Mouse (Mus musculus) lung, postnatal 10 days (tissue): ENCODE results near the gene Ifitm3.
"Not testable (repeated sequence)": the region's sequence is repeated elsewhere in the genome, so short reads cannot be mapped to it uniquely, and the experiment has no call there.

Source experiments
- DNase-seq: peaks from one replicate; pipeline ENCODE4 v3.0.0; 2021

Gene Ifitm3

DNA sequence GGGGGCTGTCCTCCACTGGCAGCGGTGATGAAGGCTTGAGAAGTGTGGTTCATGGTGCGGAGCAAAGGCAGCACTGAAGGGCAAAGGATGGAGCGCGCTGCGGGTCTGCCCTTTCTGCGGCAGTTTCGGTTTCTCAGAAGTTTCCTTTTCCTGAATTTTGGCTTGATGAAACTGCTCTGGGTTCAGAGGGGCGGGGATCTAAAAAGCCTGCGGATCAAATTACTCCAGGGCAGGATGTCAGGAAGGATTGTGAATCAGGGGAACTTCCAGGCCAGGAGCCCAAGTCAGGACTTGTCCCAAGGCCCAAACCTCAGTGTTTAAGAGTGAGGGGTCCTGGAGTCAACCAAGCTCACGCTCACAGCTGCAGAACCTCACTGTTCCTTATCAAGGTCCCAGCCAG, at the start of gene Ifitm3:
Ifitm3 (minus strand) TSS at position 178 of the 400 bp plus-strand sequence.
- peak; percentile 80 for DNase-seq

DNA sequence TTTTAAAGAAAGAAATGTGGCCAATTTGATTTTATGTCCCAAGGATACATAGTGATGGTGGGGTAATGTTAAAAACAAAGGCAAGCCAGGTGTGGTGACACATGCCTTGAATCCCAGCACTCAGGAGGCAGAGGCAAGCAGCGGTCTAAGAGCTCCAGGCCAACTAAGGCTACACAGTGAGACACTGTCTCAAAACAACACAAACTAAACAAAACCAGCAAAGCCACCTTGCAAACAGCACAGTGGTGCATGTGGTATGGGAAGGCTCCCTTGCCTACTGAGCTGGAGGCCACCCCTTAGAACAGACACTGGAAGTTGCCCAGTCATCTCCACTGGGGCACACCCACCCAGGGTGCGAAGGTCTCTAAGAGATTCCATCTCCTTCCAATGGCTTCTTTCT, 49.4 kb upstream of the Ifitm3 start:
- no peak for DNase-seq

DNA sequence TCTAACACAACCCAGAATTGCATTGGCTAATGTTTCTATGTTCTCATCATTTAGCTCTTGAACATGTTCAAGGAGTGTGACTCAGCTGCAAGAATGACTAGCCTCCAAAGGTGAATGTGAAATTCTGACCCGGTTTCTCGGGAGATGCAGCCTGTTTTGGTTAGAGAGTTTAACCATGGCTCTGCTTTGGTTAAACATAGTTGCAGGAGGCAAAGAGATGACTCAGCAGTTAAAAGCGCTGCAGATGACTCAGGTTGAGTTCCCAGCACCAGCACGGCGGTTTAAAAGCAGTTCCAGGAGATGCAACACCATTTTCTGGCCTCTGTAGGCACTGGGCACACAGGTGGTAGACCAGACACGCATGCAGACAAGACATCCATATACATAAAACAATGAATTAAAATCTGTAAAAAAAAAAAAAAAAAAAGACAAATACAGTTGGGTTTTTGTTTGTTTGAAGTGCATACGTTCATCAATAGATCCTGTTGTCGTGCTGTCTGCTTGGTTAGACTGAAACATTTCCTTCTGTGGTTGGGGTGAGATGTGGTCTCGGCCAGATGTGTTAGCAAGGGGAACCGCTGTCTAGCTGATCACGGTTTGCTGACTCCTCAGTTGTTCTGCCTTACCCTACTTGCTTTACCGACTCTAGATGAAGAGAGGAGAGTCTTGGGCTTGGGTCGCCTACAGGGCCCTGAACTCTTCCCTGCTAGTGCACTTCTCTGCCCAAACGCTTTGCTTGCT, 48.2 kb upstream of the Ifitm3 start:
- DNase-seq = no peak

DNA sequence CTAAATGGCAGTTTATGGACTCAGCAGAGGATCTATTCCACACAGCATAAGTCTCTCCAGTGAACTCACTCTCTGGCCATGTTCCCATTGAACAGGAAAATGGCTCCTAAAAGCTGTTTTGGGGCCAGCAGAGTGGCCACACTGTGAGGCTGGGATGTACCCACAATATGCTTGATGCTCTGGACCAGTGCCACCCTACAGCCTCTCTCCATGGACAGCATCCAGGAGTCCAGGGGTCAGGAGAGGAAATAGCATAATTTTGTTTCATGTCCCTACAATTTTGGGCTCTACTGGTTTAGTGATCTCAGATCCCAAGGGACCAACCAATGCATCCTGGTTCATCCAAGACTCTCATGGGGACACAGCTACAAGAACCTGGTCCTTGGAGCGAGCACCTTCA, 47.0 kb upstream of the Ifitm3 start:
- DNase-seq = no peak

DNA sequence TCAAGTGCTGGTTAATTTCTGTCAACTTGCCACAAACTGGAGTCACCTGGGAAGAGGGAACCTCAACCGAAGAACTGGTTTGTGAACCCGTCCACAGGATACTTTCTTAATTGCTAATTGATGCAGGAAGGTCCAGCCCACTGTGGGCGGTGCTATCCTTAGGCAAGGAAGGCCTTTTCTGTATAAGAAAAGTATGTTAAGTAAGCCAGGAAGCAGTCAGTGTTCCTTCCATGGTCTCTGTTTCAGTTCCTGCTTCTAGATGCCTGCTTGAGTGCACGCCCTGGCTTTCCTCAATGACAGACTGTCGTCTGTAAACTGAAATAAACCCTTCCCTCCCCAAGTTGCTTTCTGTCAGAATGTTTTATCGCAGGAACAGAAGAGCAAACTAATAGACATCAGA, 46.4 kb upstream of the Ifitm3 start:
- no peak for DNase-seq

DNA sequence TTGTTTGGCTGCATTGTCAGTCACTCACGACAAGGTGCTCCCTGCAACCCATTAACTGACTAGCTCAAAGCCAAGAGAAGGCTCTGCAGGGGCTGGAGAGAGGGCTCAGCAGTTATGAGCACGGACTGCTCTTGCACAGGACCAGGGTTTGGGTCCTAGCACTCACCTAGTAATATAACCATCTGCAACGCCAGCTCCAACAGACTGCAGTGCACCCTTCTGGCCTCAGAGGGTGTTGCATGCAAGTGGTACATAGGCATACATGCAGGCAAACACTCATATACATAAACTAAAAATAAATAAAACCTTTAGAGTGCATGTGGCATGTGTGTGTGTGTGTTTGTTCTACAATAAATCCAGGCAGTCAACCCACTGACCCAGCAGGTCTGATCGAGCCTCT, 45.2 kb upstream of the Ifitm3 start:
- DNase-seq = no peak

DNA sequence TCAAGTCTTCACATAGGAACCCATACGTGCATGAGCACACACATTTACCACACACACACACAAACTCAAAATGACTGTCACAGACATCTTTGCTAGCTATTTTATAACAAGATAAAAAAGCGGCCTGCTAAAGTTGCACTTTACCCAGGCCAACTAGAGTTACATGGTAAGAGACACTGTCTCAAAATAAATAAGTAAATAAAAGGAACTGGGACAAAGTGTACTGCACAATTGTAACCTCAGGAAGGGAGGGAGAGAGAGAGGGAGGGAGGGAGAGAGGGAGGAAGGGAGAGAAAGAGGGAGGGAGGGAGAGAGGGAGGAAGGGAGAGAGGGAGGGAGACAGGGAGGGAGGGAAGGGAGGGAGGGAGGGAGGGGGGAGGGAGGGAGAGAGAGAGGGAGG, 41.9 kb upstream of the Ifitm3 start:
- DNase-seq = no peak

DNA sequence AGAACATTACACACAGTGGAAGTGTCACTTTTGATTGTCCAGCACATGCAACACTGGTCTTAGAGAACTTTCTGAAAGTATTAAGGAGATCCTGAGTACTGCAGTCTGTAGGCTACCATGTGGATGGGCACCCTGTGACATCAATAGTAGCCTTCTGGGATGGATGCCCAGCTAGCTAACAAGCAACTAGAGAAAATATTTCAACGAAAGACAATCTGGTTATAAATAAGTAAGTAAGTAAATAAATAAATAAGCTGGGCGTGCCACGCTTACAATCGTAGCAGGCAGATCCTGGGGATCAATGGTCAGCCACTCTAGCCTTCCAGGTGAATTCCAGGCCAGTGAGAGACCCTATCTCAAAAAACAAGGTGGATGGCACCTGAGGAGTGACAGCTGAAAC, 41.4 kb upstream of the Ifitm3 start:
- no peak for DNase-seq

DNA sequence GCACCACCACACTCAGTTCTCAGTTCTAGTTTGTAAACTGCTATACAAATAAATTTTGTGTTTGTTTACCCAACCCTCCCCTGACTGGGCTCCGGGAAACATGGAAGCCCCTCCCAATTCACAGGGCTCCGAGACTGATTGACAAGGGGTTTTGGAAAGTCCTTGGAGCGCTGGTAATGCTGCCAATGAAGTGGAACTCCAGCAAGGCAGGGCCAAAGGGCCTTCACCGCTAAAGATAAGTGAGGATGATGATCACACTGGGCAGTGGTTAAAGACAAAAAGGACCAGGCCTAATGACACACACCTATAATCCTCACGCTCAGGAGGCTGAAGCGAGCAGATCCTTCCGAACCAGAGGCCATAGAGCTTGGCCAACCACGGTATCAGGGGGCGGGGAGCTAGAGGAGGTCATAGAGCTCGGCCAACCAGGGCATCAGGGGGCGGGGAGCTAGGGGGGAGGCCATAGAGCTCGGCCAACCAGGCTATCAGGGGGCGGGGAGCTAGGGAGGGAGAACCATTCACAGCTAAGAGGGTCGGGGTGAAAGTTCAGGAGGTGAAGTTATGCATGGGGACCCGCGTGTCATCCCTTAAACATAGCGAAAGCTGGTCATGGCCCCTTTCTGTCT, 40.6 kb upstream of the Ifitm3 start:
- DNase-seq = no peak

DNA sequence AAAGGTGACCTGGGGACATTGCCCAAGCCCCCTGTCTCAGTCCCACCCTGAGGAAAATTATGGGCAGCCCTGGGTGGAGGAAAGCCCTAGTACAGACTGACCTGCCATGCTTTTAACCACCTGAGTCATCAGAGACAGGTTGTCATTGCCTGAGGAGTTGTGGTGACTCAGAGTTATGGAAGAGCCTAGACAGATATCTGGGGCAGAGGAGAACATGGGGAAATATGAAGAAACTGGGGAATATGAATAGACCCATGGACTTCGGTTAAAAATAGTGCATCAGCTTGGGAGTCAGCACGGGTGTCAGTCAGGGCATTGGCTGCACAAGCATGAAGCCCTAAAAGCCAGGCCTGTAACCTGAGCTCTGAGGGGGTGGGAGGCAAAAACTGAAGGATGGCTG, 38.8 kb upstream of the Ifitm3 start:
- DNase-seq = no peak

DNA sequence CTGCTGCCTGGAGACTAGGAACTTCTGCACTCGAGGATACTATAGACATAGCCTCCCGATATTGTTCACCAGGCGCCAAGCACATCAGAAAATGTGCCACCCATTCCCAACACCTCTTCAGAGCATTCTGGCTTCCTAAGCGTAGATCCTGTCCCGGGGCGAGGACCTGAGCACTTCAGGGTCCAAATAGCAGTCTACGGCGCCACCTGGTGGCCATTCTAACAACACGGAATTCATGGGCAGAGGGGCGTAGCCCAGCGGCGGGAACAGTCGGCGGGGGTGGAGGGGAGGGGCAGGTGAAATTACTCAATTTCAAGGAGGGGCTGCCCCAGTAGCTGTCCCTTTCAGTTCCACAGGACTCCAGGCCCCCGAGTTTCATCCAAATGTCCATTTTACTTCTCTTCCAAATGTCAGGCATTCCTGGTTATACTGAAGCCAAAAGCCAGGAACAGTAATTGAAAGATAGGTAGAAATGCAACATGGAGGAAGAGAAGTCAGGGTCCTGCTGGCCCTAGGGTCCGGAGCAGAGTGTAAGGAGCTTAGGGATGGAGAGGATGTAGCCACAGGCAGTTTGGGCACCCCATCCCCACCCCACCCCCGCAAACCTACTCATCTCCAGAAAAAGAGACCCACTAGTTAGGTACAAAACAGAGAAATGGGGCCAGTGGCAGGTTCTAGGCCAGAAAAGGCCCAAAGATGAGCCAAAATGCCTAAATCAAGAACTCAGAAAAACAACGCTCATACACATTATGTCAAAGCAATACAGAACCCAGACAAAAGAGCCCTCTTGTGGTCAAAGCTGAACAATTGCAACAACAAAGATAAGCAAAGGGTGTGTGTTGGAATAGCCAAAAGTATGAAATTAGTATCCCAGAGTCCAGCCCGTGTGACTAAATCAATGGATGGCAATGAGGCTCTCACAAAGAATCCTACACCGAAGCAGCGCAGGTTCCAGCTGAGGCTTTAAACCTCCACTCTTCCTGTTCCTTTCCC, 38.0 kb upstream of the Ifitm3 start:
- DNase-seq = peak; percentile 96

DNA sequence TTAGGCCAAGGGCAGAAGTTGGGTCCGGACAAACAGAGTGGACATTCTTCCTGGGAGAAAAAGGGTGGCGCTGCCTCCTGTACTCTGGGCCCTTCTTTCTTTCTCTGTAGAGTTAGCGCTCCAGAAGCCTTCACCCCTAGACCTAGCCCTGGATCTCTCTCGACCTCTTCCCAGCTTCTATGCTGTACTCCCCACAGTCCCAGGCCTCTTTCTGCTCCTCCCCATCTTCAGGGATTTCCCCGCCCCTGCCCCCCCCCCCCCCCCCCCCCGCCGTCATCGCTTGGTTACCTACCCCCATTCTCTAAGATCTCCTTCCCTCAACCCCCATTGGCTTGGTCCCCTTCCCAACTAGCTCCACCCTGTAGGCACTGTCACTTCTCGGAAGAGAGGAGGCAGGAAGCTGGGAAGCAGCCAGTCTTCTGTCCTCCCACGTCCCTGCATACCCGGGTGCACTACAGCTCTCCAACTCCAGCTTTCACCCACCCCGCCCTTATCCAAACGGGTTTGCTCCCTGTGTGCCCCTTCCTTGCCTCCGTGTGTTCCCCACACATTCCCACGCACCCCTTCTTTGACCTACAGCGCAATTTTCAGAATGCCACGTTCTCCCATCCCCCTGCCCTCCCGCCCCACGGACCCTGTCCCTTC, 37.1 kb upstream of the Ifitm3 start:
- DNase-seq = peak; percentile 96

DNA sequence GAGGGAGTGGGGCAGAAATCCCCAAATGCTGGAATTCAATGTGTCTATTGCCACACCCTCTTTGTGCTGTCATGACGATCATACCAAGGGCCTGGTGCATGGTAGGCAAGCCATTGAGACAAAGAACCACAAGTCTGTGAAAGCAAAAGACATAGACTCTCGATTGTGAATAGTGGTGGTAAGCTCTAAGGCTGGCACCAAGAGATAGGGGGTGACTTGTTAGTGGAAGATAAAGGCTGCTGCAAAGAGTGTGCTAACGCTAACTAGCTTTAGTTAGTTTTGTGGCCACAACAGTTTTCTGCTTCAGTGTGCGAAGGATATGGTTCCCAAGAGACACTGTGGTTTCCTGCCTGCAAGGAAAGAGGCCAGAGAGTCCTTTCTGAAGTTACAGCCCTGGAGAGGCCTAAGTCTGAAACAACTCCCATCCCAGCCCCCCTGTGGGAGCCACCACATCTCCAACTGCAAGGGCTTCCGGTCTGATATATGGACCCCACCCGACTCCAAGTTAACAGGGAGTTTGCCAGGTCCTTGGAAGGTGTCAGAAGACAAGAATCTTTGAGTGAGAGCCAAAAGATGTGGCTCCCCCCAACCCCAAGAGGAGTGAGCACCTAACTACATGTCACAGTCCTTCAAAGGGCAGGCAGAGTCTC, 36.5 kb upstream of the Ifitm3 start:
- DNase-seq = peak; percentile 59

DNA sequence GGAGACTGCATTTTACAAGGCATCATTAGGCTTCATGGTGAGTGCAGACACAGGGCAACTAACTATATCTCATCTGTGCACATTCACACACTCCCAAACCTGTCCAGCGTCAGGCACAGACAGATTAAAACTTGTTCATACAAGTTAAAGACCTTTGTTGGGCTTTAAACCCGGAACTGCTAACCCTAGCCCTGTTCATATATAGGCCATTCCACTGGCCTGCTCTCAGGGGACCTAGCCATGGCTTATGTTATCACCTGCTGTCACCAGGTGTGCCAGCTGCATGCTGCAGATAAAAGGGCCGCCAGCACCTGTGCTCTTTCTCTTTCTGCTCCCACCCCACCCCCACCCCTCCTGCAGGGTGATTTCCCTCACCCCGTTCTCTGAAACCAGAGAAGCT, 32.0 kb upstream of the Ifitm3 start:
- no peak for DNase-seq

DNA sequence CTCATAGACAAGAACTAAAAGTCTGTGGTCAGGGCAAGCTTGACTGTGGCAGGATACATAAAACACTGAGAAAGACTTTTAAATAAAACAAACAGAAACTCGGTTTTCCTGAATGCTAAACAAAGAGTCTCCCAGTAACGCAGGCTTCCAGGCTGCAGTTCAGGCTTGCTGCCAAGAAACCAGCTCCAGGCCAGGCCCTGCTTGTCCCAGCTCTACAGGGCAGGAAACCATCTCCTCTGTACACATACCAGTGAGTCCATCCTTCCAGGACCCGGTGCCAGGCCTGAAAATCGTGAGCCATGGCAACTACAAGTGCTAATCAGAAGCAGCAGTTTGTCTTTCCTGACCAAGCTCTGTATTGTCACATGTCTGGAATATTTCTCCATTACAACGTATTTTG, 31.1 kb upstream of the Ifitm3 start:
- peak; percentile 95 for DNase-seq

DNA sequence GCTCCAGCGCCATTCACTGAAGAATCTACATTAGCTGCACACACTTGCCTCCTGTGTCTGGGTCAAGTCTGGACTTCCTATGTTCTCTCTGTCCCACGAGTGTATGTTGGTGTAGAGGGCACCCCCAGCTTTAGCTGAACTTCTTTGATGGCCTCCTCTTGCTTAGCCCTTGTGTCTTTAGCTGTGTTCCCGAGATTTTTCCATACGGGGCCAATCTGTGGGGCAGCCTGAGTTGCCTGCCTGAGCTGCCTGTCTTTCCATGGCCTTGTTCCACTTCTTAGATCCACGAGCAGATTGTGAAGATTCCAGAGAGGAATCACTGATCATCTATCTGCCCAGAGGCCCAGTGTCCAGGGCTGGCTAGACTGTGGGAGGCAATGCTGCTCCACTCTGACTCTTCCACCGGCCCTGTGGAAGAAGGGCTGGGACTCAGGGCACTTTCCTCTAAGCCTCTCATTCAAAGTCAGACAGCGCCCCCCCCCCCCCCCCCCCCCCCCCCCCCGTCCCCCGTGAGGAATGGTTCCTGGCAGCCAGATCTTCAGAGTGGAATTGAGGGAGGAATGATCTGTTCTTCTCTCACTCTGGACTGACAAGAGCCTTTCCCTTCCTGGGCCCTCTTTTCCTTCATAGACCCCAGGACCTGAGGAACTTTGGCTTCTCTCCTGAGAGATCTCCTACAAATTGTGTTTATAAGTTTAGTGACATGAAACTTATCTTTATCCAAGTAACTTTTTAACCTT, 30.5 kb upstream of the Ifitm3 start:
- DNase-seq = peak; percentile 44

DNA sequence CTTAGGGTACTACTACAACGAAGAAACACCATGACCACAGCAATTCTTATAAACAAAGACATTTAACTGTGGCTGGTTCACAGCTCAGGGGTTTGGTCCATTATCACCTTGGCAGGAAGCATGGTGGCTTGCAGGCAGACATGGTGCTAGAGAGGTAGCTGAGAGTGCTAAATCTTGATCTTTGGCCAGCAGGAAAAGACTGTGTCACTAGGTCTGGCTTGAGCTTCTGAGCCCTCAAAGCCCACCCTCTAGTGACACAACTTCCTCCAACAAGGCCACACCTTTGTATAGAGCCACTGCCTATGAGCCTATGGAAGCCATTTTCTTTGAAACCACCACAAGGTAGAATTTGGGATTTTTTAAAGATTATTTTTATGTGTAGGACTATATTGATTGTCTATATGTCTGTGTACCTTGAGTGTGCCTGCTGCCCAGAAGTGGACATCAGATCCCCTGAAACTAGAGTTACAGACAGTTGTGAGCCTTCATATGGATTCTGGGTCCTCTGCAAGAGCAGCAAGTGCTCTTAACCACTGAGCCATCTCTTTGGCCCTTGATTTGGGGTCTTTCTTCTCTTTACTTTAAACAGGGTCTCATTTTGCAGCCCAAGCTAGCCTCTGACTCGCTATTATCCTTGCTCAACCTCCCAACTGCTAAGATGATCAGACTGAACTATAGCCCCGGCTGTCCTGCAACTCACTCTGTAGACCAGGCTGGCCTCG, 29.0 kb upstream of the Ifitm3 start:
- no peak for DNase-seq

DNA sequence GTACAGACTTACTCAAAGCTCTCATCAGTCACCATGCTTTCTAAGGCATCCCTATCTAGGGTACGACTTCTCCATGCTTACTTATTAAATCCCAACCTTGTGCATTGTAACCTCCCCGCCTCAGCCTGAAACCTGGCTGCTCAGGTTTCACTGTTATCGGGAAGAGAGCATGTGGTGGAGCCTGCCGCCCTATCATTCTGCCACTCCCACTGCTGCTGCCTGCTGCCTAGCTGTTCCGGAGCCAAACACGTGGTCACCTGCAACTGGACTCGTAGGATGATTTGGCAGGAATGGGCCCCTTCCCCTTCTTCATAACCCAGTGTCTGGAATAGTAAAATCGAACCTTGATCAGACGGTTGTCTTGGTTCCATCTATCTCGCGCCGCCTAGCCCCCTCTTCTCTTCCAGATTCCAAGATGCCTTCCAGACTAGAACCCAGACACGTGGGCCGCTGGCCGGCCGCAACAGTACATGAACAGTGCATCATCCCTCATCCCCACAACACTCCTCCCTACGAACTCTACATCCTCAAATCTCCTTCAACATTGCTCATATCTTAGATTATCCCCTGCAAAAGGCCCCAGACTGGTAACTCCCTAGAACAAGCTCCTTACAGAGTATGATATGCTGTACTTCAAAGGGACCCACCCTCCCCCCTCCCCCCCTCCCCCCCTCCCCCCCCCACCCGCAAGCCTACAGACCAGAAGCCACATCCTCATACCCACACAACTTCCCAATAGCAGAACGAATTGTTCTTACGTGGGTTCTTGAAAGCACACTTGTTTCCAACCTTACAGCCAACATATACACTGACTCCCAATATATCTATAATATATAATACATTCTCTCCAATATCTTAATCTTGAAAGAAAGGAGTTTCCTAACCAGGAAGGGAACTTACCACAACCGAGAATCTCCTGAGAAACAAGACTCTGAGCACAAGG, 27.8 kb upstream of the Ifitm3 start:
- no peak for DNase-seq

DNA sequence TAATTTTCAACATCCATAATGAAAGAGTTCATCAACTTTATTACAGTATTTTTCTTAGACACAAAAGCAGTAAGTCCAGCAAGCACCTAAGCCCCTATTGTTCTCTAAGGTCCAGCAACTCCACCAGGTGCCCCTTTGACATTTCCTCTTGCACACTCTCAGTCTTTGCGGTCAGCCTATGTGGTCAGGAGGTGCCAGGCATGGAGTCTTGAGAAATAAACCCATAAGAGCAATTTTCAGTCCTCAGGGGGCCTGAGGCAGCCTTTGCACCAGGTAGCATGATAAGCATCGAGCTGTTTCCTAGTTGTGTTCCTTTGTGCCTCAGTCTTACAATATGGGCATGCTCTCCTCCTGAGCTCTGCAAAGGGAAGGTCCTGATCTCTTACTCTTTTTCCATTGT, 26.1 kb upstream of the Ifitm3 start:
- DNase-seq = not testable (repeated sequence)
